Mouse (Mus musculus): ENCODE measurements at regions not wholly inside any gene's neighbourhood (a gene's known extent, or its start where the extent isn't known, plus 50 kb on each side); places are given as distances from the start of the nearest gene placed in this dataset.

DNA sequence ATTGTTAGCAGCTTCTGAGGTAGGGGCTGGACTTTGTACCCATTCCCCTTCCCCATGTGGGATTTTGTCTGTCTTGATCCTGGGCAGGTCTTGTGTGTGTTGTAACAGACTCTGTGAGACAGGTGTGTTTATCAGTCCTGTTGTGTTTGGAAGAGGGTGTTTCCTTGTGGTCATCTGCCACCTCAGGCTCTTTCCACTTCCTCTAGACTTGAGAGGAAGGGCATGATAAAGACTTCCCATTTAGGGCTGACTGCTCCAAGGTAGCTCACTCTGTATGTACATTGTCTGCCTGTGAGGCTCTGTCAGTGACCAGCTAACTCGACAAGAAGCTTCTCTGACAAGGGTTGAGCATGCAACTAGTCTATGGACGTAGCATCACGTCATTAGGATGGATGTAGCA lies 143.3 kb downstream of the BC067074 start:
- Histone ChIP-seq H3K27me3 (replicated peaks) (no peaks in the 10 kb centered on the region), H3K9me3 (no peaks in the 10 kb centered on the region), H3K36me3 (no peaks in the 10 kb centered on the region), H3K4me3 (replicated peaks) (no peak overlapping the region), H3K27ac (no peak overlapping the region), H3K4me1 (replicated peaks) (peaks cover 5% of the 10 kb centered on the region), H3K4me2 (replicated peaks) (no peak overlapping the region), H3K9ac (no peak overlapping the region)
- 88% methylated on average over 3 of the region's 3 CpGs for WGBS
- ATAC-seq = no peak

DNA sequence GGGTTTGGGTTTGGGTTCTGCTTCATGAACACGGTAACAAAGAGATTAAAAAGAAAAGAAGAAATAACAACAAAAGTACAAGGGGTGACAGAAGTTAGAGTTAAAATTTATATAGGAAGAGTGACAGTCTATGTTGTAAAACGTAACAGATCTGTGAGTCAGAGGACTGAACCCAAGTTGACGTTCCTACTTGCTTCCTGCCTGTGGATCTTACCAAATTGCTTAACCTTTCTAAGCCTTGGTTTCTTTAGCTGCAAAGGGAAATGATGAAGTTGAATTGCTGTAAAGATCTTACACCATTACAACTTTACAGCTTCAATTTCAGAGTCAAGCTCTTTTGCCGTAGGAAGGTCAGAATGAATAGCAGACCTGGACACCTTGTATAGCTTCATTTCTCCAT lies 142.2 kb downstream of the BC067074 start:
- H3K4me1 ChIP-seq (replicated peaks) = peaks cover 5% of the 10 kb centered on the region
- no peak overlapping the region for H3K9ac ChIP-seq
- H3K4me3 ChIP-seq (replicated peaks) = no peak overlapping the region
- H3K9me3 ChIP-seq = no peaks in the 10 kb centered on the region
- no peaks in the 10 kb centered on the region for H3K27me3 ChIP-seq (replicated peaks)
- H3K4me2 ChIP-seq (replicated peaks) = no peak overlapping the region
- no peak overlapping the region for H3K27ac ChIP-seq
- 73% methylated on average over 4 of the region's 4 CpGs for WGBS
- no peaks in the 10 kb centered on the region for H3K36me3 ChIP-seq
- no peak for ATAC-seq

DNA sequence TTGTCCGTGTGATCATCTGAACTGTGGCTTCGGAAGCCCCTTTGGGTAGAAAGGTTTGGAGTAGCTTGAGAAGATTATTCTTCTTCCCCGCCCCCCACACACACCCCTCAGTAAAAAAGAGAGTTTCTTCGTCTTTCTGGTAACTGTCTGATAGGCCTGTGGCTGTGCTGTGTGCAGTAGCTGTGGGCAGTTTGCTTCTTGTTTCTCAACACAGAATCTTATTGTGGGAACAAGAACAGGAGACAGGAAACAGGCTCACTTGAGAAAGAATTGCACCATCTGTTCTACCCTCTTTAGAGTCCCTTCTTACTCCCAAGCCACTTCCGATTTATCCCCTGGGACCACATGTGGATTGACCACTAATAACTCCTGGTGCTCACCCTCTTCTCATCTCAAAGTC lies 140.5 kb downstream of the BC067074 start:
- Histone ChIP-seq H3K9ac (no peak overlapping the region), H3K27me3 (replicated peaks) (no peaks in the 10 kb centered on the region), H3K4me1 (replicated peaks) (no peaks in the 10 kb centered on the region), H3K4me3 (replicated peaks) (no peak overlapping the region), H3K9me3 (no peaks in the 10 kb centered on the region), H3K4me2 (replicated peaks) (no peak overlapping the region), H3K36me3 (no peaks in the 10 kb centered on the region), H3K27ac (no peak overlapping the region)
- no peak for ATAC-seq
- WGBS = 61% methylated on average over 5 of the region's 5 CpGs

DNA sequence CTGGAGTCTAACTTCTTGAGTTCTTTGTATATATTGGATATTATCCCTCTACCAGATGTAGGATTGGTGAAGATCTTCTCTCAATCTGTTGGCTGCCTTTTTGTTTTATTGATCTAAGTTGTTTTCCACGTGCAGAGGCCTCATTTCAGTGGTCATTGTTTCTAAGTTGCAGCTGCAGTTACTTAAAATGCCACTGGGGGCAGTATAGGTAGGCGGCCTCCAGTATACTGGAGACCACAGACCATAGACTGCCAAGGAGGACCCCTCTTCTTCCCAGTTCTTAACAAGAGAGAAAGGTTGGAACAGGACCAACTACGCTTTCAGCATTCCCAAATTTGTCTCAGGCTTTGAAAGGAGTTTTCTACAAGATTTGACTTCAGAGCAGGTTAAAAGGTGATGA lies 136.7 kb downstream of the BC067074 start:
- H3K27ac ChIP-seq = no peak overlapping the region
- H3K4me2 ChIP-seq (replicated peaks) = no peak overlapping the region
- H3K36me3 ChIP-seq = no peaks in the 10 kb centered on the region
- H3K9me3 ChIP-seq = no peaks in the 10 kb centered on the region
- ATAC-seq = no peak
- H3K27me3 ChIP-seq (replicated peaks) = no peaks in the 10 kb centered on the region
- no peaks in the 10 kb centered on the region for H3K4me1 ChIP-seq (replicated peaks)
- 40% methylated on average over 3 of the region's 3 CpGs for WGBS
- H3K9ac ChIP-seq = no peak overlapping the region
- H3K4me3 ChIP-seq (replicated peaks) = no peak overlapping the region

Measured in intestine, embryonic 15.5 days (tissue).